Mouse (Mus musculus) lung, adult 2 months (tissue): ENCODE data around the gene Sipa1l3. TPM values are rescaled to one million over a fixed set of nuclear protein-coding genes. Genes with fewer than 3 reads are reported as not detected.

ENCODE experiments used
- DNase-seq: peaks from one replicate; pipeline ENCODE4 v3.0.0; 2022
- H3K4me1 ChIP-seq: fragments of 200-500 bp; 2 replicates; pipeline ENCODE4 v1.6.1; 2011; ENCODE audit warnings: low read length; ENCODE audit not compliant: control insufficient read depth, insufficient read depth
- H3K4me3 ChIP-seq: fragments of 200-500 bp; replicated peaks from 2 replicates; pipeline ENCODE3; 2011; ENCODE audit warnings: low read depth, mild to moderate bottlenecking, control low read depth, low read length; ENCODE audit errors: extremely low read depth
- CTCF ChIP-seq: fragments of 200-500 bp; IDR thresholded peaks from 2 replicates; pipeline ENCODE4 v1.5.1; 2011; ENCODE audit warnings: mild to moderate bottlenecking, low read length, control low read depth; ENCODE audit not compliant: insufficient read depth
- POLR2A ChIP-seq: fragments of 200-500 bp; IDR thresholded peaks from 2 replicates; pipeline ENCODE4 v1.6.1; 2011; ENCODE audit warnings: low read depth, mild to moderate bottlenecking, control low read depth, low read length, borderline replicate concordance; ENCODE audit errors: extremely low read depth
- WGBS: fragments of 180-500 bp; shearing (Covaris S2); methylation state at CpG from one replicate; pipeline ENCODE4 v1.1.7; 2018; 5-methylcytosine and 5-hydroxymethylcytosine counted together
- polyA plus RNA-seq: library from polyadenylated mRNA; depleted of rRNA; stranded (reverse); fragments of >200 nt; gene quantifications from 2 replicates; pipeline ENCODE4 v1.2.3, GENCODE M21; 2012

The Sipa1l3 gene
- polyA plus RNA-seq, 1 experiment = 125 TPM

DNA sequence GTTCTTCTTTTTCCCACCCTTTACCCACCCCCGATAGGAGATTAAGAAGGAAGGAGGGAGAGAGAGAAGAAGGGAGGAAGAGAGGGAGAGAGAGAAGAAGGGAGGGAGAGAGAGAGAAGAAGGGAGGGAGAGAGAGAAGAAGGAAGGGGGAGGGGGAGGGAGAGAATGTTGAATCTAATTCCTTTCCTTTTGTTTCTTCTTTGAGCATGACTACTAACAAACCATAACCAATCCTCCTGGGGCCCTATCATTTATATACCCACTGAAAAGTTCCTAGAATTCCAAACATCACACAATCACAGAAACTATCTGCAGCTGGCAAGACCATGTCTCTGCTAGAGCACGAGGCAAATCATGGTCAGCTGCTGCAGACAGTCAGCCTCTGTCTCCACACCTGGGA, 32.7 kb downstream of the Sipa1l3 start:
- TF ChIP-seq CTCF (no peak), POLR2A (no peak)
- no peak for DNase-seq
- 59% methylated on average over 2 of the region's 2 CpGs for WGBS
- no peak overlapping the region for H3K4me3 ChIP-seq
- H3K4me1 ChIP-seq = peaks cover 4% of the 10 kb centered on the region

DNA sequence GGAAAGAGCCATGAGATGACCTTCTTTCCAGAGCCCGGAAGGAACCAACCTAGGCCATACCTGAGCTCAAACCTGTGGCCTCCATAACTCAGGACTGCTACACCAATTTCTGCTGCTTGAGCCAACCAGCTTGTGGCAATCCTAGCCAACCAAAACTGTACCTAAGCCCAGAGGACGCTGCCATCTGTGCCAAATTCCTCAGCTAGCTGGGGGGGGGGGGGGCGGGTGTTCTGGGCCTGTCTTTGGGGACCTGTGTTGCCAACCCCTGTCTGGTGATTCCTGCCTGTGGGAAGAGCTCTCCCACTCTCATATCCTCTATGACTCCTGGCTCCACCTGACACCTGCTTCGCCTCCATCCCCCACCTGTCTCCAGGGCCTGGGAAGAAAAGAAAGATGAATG, 34.9 kb downstream of the Sipa1l3 start:
- 60% methylated on average over 4 of the region's 4 CpGs for WGBS
- DNase-seq = no peak
- no peak for TF ChIP-seq POLR2A
- no peak for TF ChIP-seq CTCF
- Histone ChIP-seq H3K4me1 (peaks cover 4% of the 10 kb centered on the region), H3K4me3 (no peak overlapping the region)

DNA sequence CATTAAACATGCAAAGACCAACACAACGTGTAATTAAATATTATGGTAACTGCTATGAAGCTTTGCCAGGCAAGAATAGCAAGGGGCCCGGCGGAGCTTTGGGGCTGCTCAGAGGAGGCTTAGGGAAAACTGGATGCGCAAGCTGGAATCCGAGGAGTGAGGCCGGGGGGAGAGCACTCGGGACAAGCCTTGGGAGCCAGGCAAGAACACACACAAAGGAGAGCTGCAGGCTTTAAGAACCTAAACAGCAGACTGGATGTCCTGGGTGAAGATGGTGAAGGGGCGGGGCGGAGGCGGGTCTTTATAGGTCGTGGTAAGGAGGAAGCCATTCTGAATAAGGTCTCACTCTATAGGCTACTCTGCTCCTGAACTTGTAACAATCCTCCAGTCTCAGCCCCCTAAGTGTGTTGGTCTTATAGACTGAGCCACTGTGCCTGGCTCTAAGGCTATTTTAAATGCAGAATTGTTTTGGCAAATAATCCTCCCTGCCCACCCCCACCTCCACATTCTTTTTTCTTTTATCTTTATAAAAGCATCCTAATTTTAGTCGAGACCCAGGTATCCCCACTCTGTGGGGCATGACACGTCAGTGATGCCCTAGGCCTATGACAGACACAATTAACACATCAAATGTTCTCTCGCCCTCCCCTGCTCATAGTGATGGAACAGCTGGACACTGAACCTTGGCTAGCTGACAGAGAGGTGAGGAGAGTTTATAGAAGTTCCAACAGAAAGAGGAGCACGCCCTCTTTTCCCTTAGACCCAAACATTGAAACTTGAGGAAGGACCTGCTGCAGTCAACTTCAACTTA, 36.9 kb downstream of the Sipa1l3 start:
- no peak overlapping the region for H3K4me3 ChIP-seq
- H3K4me1 ChIP-seq = peaks cover 4% of the 10 kb centered on the region
- 66% methylated on average over 15 of the region's 15 CpGs for WGBS
- no peak for DNase-seq
- TF ChIP-seq CTCF = no peak
- TF ChIP-seq POLR2A = no peak

GRCm38 (mm10) chr7:29480590-29481344, 37.7 kb downstream of the Sipa1l3 start:
- H3K4me1 ChIP-seq = peaks cover 4% of the 10 kb centered on the region
- TF ChIP-seq CTCF = no peak
- no peak for TF ChIP-seq POLR2A
- no peak overlapping the region for H3K4me3 ChIP-seq
- WGBS = 81% methylated on average over 16 of the region's 16 CpGs
- DNase-seq = no peak

DNA sequence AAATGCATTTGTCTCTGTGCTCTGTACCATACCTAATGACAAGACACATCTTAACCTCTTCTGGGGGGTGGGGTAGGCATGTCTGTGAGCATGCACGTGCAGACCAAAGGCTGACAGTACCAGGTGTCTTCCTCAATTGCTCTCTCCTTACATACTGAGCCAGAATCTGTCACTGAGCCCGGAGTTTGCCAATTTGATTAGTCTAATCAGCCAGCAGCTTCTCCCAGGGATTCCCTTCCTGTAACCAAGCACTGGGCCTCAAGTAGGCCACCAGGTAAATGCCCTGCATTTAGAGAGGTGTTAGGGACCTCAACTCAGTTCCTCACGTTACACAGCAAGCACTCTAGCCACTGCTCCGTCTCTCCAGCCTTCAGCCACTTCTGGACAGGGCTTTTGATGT, 38.3 kb downstream of the Sipa1l3 start:
- no peak for DNase-seq
- 83% methylated on average over 4 of the region's 4 CpGs for WGBS
- TF ChIP-seq POLR2A (no peak), CTCF (no peak)
- H3K4me1 ChIP-seq = peaks cover 4% of the 10 kb centered on the region
- H3K4me3 ChIP-seq = no peak overlapping the region

GRCm38 (mm10) chr7:29475005-29475404, 43.4 kb downstream of the Sipa1l3 start:
- no peak for DNase-seq
- H3K4me1 ChIP-seq = peaks cover 15% of the 10 kb centered on the region
- 90% methylated on average over 7 of the region's 7 CpGs for WGBS
- TF ChIP-seq CTCF = no peak
- no peak for TF ChIP-seq POLR2A
- H3K4me3 ChIP-seq = no peak overlapping the region

DNA sequence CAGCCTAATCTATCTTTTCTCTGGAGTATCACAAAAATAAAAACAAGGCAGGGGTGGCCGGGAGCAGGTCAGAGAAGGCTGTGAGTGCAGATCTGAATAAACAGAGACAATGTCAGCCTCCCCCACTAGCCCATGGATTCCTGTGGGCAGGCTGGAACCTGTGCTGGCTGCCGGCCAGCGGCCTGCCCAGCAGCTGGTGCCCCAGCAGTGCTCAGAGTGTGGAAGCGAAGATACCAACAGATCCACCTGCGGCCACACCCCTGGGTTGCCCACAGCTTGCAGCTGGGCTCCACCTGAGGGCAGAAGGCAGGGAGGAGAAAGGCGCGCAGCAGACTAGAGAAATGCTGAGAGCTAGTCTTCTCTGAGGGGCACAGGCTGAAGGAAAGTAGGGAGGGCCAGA, 47.1 kb downstream of the Sipa1l3 start:
- peak; percentile 55 for DNase-seq

DNA sequence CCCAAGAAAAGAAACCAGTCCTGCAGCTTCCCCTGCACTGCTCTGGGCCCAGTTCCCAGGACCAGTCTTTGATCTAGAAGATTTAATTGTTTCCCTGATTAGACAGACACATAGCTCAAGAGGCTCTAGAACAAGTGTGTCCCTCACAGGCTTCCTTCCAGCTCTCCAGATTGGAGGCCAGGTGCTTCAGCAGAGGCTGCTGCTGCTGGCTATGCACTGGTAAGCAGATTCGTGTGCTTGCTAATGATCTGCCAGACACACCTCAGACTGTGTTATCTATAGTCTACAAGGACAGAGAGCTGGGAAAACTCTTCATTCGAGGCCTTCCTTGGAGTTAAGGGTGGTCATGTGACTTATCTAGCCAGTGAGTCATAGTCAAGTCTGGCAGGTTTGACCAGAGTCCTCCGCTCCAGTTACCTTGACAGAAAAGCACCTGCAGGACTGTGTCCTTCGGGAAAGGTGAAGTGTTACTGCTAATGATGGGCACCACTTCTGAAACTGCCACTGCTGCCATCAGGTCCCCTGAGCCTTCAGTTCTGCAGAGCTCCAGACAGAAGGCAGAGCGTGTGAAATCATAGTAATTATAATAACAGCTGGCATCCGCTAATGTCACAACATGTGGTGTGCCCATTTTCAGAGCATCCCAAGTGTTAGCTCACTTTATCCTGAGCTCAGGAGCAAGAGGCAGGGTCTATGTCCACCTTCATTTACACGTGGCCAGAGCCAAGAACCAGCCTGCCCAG, 48.7 kb downstream of the Sipa1l3 start:
- DNase-seq = no peak
- Histone ChIP-seq H3K4me1 (peaks cover 21% of the 10 kb centered on the region), H3K4me3 (no peak overlapping the region)
- TF ChIP-seq CTCF (no peak), POLR2A (no peak)
- WGBS = 58% methylated on average over 7 of the region's 7 CpGs

More for the DNA sequence above, 47.1 kb downstream of the Sipa1l3 start:
- TF ChIP-seq POLR2A = no peak
- TF ChIP-seq CTCF = no peak
- 53% methylated on average over 7 of the region's 7 CpGs for WGBS
- Histone ChIP-seq H3K4me1 (peaks cover 21% of the 10 kb centered on the region), H3K4me3 (no peak overlapping the region)

DNA sequence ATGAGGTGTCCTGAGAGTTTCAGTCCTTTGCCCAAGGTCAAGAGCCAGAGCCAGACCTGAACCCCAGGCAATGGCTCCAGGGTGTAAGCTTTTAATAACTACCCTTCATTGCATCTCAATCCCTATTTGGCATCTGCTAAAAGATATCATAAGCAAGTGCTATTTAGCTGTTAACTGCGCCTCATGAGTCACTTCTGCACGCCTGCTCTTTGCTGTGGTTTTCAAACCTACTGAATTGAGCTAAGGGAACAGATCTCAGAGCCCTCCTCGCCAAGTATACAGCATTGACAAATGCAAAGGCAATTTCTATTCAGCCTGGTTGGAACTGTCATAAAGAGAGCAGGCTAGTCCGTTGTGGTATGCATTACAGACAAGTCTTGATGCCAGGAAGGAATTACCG, 49.8 kb downstream of the Sipa1l3 start:
- H3K4me3 ChIP-seq = no peak overlapping the region
- H3K4me1 ChIP-seq = peaks cover 23% of the 10 kb centered on the region
- 85% methylated on average over 5 of the region's 5 CpGs for WGBS
- no peak for DNase-seq
- TF ChIP-seq POLR2A (no peak), CTCF (no peak)

GRCm38 (mm10) chr7:29466585-29466984, 51.9 kb downstream of the Sipa1l3 start:
- TF ChIP-seq POLR2A = no peak
- TF ChIP-seq CTCF = no peak
- WGBS = 67% methylated on average over 10 of the region's 10 CpGs
- Histone ChIP-seq H3K4me3 (no peak overlapping the region), H3K4me1 (peaks cover 32% of the 10 kb centered on the region)
- no peak for DNase-seq

GRCm38 (mm10) chr7:29465736-29466135, 52.7 kb downstream of the Sipa1l3 start:
- Histone ChIP-seq H3K4me3 (no peak overlapping the region), H3K4me1 (peaks cover 31% of the 10 kb centered on the region)
- no peak for TF ChIP-seq POLR2A
- no peak for TF ChIP-seq CTCF
- WGBS = 86% methylated on average over 4 of the region's 4 CpGs
- DNase-seq = no peak
